Mouse (Mus musculus) kidney, adult 8-10 months (tissue): ENCODE data around the gene Cers5.
A peak's percentile ranks its signal among the peaks of the same experiment; 100 is the strongest.
"Not testable (repeated sequence)": the region's sequence is repeated elsewhere in the genome, so short reads cannot be mapped to it uniquely, and the experiment has no call there.

Source experiments
- DNase-seq, 2 experiments: peaks; one replicate each; pipeline ENCODE4 v3.0.0; 2022

Gene Cers5

GRCm38 (mm10) chr15:99787625-99788120, 15.0 kb upstream of the Cers5 start:
- DNase-seq: no peak

GRCm38 (mm10) chr15:99778677-99779335, 6.1 kb upstream of the Cers5 start:
- DNase-seq: no peak

- DNase-seq: peak in 1 of 2 experiments; percentile 25
Observed at GRCm38 (mm10) chr15:99778148-99778547, 5.5 kb upstream of the Cers5 start.

GRCm38 (mm10) chr15:99772925-99773324, 240 bp upstream of the Cers5 start:
- no peak for DNase-seq

GRCm38 (mm10) chr15:99772277-99772880, 306 bp downstream of the Cers5 start:
- DNase-seq: peak; percentile 91

- DNase-seq: peak in 1 of 2 experiments; percentile 19
Observed at GRCm38 (mm10) chr15:99771601-99772276, 946 bp downstream of the Cers5 start.

GRCm38 (mm10) chr15:99771004-99771500, 1.6 kb downstream of the Cers5 start:
- no peak for DNase-seq

- DNase-seq: peak in 1 of 2 experiments; percentile 38
Observed at GRCm38 (mm10) chr15:99768761-99769160, 3.9 kb downstream of the Cers5 start.

- no peak for DNase-seq
Observed at GRCm38 (mm10) chr15:99767467-99767866, 5.2 kb downstream of the Cers5 start.

GRCm38 (mm10) chr15:99754204-99754603, 18.5 kb downstream of the Cers5 start:
- no peak for DNase-seq

- DNase-seq: no peak
Observed at GRCm38 (mm10) chr15:99740229-99740628, 32.5 kb downstream of the Cers5 start.

- DNase-seq: no peak
Observed at GRCm38 (mm10) chr15:99736675-99737074, 36.0 kb downstream of the Cers5 start.

- DNase-seq: peak; percentile 100
Observed at GRCm38 (mm10) chr15:99735631-99736030, 37.1 kb downstream of the Cers5 start.

- DNase-seq: no peak
Observed at GRCm38 (mm10) chr15:99733186-99733585, 39.5 kb downstream of the Cers5 start.

- no peak for DNase-seq
Observed at GRCm38 (mm10) chr15:99731678-99732077, 41.0 kb downstream of the Cers5 start.

GRCm38 (mm10) chr15:99731167-99731566, 41.5 kb downstream of the Cers5 start:
- no peak for DNase-seq

- no peak for DNase-seq
Observed at GRCm38 (mm10) chr15:99729056-99729783, 43.5 kb downstream of the Cers5 start.

- no peak for DNase-seq
Observed at GRCm38 (mm10) chr15:99728211-99728610, 44.5 kb downstream of the Cers5 start.

GRCm38 (mm10) chr15:99727525-99727924, 45.2 kb downstream of the Cers5 start:
- no peak for DNase-seq

- not testable (repeated sequence) for DNase-seq
Observed at GRCm38 (mm10) chr15:99727039-99727438, 45.6 kb downstream of the Cers5 start.

- no peak for DNase-seq
Observed at GRCm38 (mm10) chr15:99726549-99726948, 46.1 kb downstream of the Cers5 start.

- DNase-seq: peak; percentile 97 to 98
Observed at GRCm38 (mm10) chr15:99725341-99726155, 47.1 kb downstream of the Cers5 start, which contains the start of gene Cox14. Gene Cox14 (plus strand): TSS chr15:99725618.
